Mouse (Mus musculus): Measurements from ENCODE around the gene Gp9.

GRCm38 (mm10) chr6:87793821-87794510 is 16.1 kb downstream of the Gp9 start:
- TF ChIP-seq POLR2A (IDR thresholded peaks at IDR 0.05; ENCODE audit: insufficient read length, low read depth) (no peak), USF1 (IDR thresholded peaks at IDR 0.05; ENCODE audit: low read depth) (no peak), MYOG (IDR thresholded peaks at IDR 0.05; ENCODE audit: control insufficient read depth in 1 of 3, insufficient read depth in 1 of 3, insufficient read length in 2 of 3, low read depth in 2 of 3) (no peak)

All from myocyte (in vitro differentiated cells).